ENCODE assay signal across 8 mouse cellular contexts in the genomic region with DNA sequence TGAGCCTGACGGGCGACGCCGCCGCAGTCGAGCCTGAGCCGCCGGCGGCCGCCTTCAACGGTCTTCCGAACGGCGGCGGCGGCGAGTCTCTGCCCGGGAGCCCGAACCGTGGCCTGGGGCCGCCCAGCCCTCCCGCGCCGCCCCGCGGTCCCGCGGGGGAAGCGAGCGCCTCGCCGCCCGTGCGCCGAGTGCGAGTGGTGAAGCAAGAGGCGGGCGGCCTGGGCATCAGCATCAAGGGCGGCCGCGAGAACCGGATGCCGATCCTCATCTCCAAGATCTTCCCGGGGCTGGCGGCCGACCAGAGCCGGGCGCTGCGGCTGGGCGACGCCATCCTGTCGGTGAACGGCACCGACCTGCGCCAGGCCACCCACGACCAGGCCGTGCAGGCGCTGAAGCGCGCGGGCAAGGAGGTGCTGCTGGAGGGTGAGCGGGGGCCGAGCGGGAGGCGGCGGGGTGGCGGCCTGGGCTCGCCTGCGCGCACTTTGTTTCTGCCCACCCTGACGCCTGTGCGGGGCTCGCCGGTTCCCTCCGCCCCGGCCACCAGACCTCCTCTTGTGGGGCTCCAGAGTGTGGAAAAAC. TPM values are rescaled to one million over a fixed set of nuclear protein-coding genes. Genes with fewer than 3 reads are reported as not detected.
A peak's percentile ranks its signal among the peaks of the same experiment; 100 is the strongest.
DNase-seq lines count a peak whose midpoint lies in the region; ATAC-seq and TF ChIP-seq lines count a peak whose summit lies in the region.

No protein-coding gene starts in this region.

- H3K36me3 ChIP-seq in intestine, embryonic 14.5 days (ENCODE audit: control insufficient read depth, insufficient read depth, low read length), result no peaks in the 10 kb centered on the region
- H3K36me3 ChIP-seq in limb, embryonic 13.5 days, result no peaks in the 10 kb centered on the region
- H3K36me3 ChIP-seq in midbrain, embryonic 13.5 days, result no peaks in the 10 kb centered on the region

- DNase-seq in T-cell, adult 2 months (ENCODE audit: low spot score), result peak; percentile 35
- peak; percentile 57 for DNase-seq in cerebellum, adult 8-10 months
- DNase-seq in gastrocnemius, adult 2 months, result peak; percentile 78
- peak; percentile 80 for DNase-seq in intestine, embryonic 14.5 days (ENCODE audit: low spot score)
- DNase-seq in spleen, adult 18-20 months, result peak; percentile 25 to 59
- DNase-seq in c-Kit-positive CD71-positive TER-119-positive erythroid progenitor cells, embryonic 14.5 days (ENCODE audit: low spot score), result no peak

- intact Hi-C loops in gastrocnemius, adult 2 months (cut with DNase I), result no loop called here

- peak overlapping the region; percentile 90 for H3K4me2 ChIP-seq in intestine, embryonic 14.5 days (ENCODE audit: low read length)
- peak overlapping the region; percentile 90 for H3K4me2 ChIP-seq in limb, embryonic 13.5 days (replicated peaks)
- H3K4me2 ChIP-seq in midbrain, embryonic 13.5 days (replicated peaks), result peak overlapping the region; percentile 76

- 0 out of 2 replicates have a peak, but pooled peaks have one; percentile 5 for TF ChIP-seq CTCF in gastrocnemius, adult 2 months (IDR thresholded peaks at IDR 0.05)

- ATAC-seq in intestine, embryonic 14.5 days (replicated peaks; ENCODE audit: low FRiP score, low TSS enrichment, low read depth), result peak; percentile 73
- ATAC-seq in limb, embryonic 13.5 days (ENCODE audit: low FRiP score, low read depth), result peak; percentile 62
- peak; percentile 83 for ATAC-seq in midbrain, embryonic 13.5 days

- H3K27ac ChIP-seq in gastrocnemius, adult 2 months, result peak overlapping the region; percentile 89
- peak overlapping the region; percentile 87 for H3K27ac ChIP-seq in intestine, embryonic 14.5 days (ENCODE audit: low read depth)
- peak overlapping the region; percentile 91 for H3K27ac ChIP-seq in limb, embryonic 13.5 days
- peak overlapping the region; percentile 91 for H3K27ac ChIP-seq in midbrain, embryonic 13.5 days

- H3K9ac ChIP-seq in intestine, embryonic 14.5 days (ENCODE audit: low read length), result peak overlapping the region; percentile 91
- H3K9ac ChIP-seq in limb, embryonic 13.5 days, result peak overlapping the region; percentile 94
- peak overlapping the region; percentile 89 for H3K9ac ChIP-seq in midbrain, embryonic 13.5 days (replicated peaks)

- no peaks in the 10 kb centered on the region for H3K9me3 ChIP-seq in intestine, embryonic 14.5 days (ENCODE audit: control insufficient read depth, low read length)
- no peaks in the 10 kb centered on the region for H3K9me3 ChIP-seq in limb, embryonic 13.5 days
- no peaks in the 10 kb centered on the region for H3K9me3 ChIP-seq in midbrain, embryonic 13.5 days

- H3K27me3 ChIP-seq in intestine, embryonic 14.5 days (replicated peaks; ENCODE audit: control insufficient read depth, insufficient read depth, low read length), result no peaks in the 10 kb centered on the region
- no peaks in the 10 kb centered on the region for H3K27me3 ChIP-seq in limb, embryonic 13.5 days
- peaks cover 24% of the 10 kb centered on the region for H3K27me3 ChIP-seq in midbrain, embryonic 13.5 days

- peak overlapping the region; percentile 96 for H3K4me3 ChIP-seq in gastrocnemius, adult 2 months
- peak overlapping the region; percentile 55 for H3K4me3 ChIP-seq in intestine, embryonic 14.5 days (ENCODE audit: low read depth, low read length)
- H3K4me3 ChIP-seq in limb, embryonic 13.5 days, result peak overlapping the region; percentile 89
- H3K4me3 ChIP-seq in midbrain, embryonic 13.5 days (replicated peaks), result peak overlapping the region; percentile 79

- 0% methylated on average over 61 of the region's 76 CpGs for WGBS in intestine, embryonic 14.5 days
- WGBS in limb, embryonic 13.5 days, result under 1% methylated on average over 69 of the region's 76 CpGs
- WGBS in midbrain, embryonic 13.5 days, result under 1% methylated on average over 75 of the region's 76 CpGs

- H3K4me1 ChIP-seq in intestine, embryonic 14.5 days (replicated peaks; ENCODE audit: control insufficient read depth, insufficient read depth, low read length), result peaks cover 20% of the 10 kb centered on the region
- H3K4me1 ChIP-seq in limb, embryonic 13.5 days, result peaks cover 45% of the 10 kb centered on the region
- H3K4me1 ChIP-seq in midbrain, embryonic 13.5 days (replicated peaks), result peaks cover 30% of the 10 kb centered on the region

RNA-seq across cellular contexts. Expression of a gene that starts 0.4 kb away (rescaled TPM):
- 1 to 10 TPM; 3.5 to 5.1 TPM for total RNA-seq in gastrocnemius, adult 2 months (2021)
- 15.1 TPM in 2 replicates for polyA plus RNA-seq in intestine, embryonic 14.5 days (2014; fragmentation: Nextera tagmentation; extraction: Ambion mirVana)
- 16.4 and 17.7 TPM in 2 replicates for polyA plus RNA-seq in limb, embryonic 13.5 days (2015; fragmentation: Nextera tagmentation; extraction: Ambion mirVana)
- polyA plus RNA-seq in midbrain, embryonic 13.5 days (2015; fragmentation: Nextera tagmentation; extraction: Ambion mirVana), result 5.4 and 6.7 TPM in 2 replicates

RNA-seq across cellular contexts. Expression of a gene that starts 42.6 kb away (rescaled TPM):
- total RNA-seq in gastrocnemius, adult 2 months (2021), result 10 to 100 TPM; 20.1 to 24.0 TPM
- polyA plus RNA-seq in intestine, embryonic 14.5 days (2014; fragmentation: Nextera tagmentation; extraction: Ambion mirVana), result 79.6 and 85.4 TPM in 2 replicates
- 68.4 and 69.9 TPM in 2 replicates for polyA plus RNA-seq in limb, embryonic 13.5 days (2015; fragmentation: Nextera tagmentation; extraction: Ambion mirVana)
- polyA plus RNA-seq in midbrain, embryonic 13.5 days (2015; fragmentation: Nextera tagmentation; extraction: Ambion mirVana), result 44.9 and 48.1 TPM in 2 replicates
